Mouse (Mus musculus): ENCODE measurements around the gene Cd300ld5. TPM values are rescaled to one million over a fixed set of nuclear protein-coding genes. Genes with fewer than 3 reads are reported as not detected.
"Not testable (repeated sequence)": the region's sequence is repeated elsewhere in the genome, so short reads cannot be mapped to it uniquely, and the experiment has no call there.

Gene Cd300ld5
- polyA plus RNA-seq, 1 experiment, result 0.16 TPM

GRCm38 (mm10) chr11:115048259-115048658 lies 10.7 kb upstream of the Cd300ld5 start, which contains the start of gene Cd300ld3:
Cd300ld3 (minus strand) TSS chr11:115048409.
- H3K79me2 ChIP-seq (ENCODE audit: control insufficient read depth, insufficient read depth), result no peaks in the 10 kb centered on the region
- no peak for TF ChIP-seq FOSL1 (IDR thresholded peaks at IDR 0.05; ENCODE audit: insufficient read depth, low read length, poor library complexity, severe bottlenecking)
- TF ChIP-seq CTCF (IDR thresholded peaks at IDR 0.05; ENCODE audit: control insufficient read depth, insufficient read depth, insufficient read length), result no peak
- no peak for TF ChIP-seq CEBPB (IDR thresholded peaks at IDR 0.05; ENCODE audit: low read depth)
- TF ChIP-seq MYOD1 (IDR thresholded peaks at IDR 0.05; ENCODE audit: control insufficient read depth, insufficient read length, low read depth), result no peak
- no peak for TF ChIP-seq MAX (IDR thresholded peaks at IDR 0.05)
- TF ChIP-seq USF1 (IDR thresholded peaks at IDR 0.05; ENCODE audit: low read depth), result no peak
- no peak for TF ChIP-seq MYOG (IDR thresholded peaks at IDR 0.05; ENCODE audit: control insufficient read depth, extremely low read depth, insufficient read length)
- H3K4me3 ChIP-seq (ENCODE audit: insufficient read depth, poor library complexity, severe bottlenecking), result no peak within 1 kb of the TSS
- no peaks in the 10 kb centered on the region for H3K36me3 ChIP-seq (ENCODE audit: control insufficient read depth, insufficient read depth)
- no peaks in the 10 kb centered on the region for H3K27me3 ChIP-seq (ENCODE audit: control insufficient read depth, insufficient read depth, insufficient read length)
- no peaks in the 10 kb centered on the region for H3K79me3 ChIP-seq (ENCODE audit: low read depth)
- H3ac ChIP-seq (ENCODE audit: control insufficient read depth, insufficient read length, low read depth), result no peak within 1 kb of the TSS

GRCm38 (mm10) chr11:115026912-115027311 lies 10.7 kb downstream of the Cd300ld5 start, which contains the start of gene Cd300ld4:
Cd300ld4 (minus strand) TSS chr11:115027012.
- not testable (repeated sequence) for H3K27me3 ChIP-seq (ENCODE audit: control insufficient read depth, insufficient read depth, insufficient read length); H3ac ChIP-seq (ENCODE audit: control insufficient read depth, insufficient read length, low read depth); H3K36me3 ChIP-seq (ENCODE audit: control insufficient read depth, insufficient read depth); H3K79me3 ChIP-seq (ENCODE audit: low read depth); H3K79me2 ChIP-seq (ENCODE audit: control insufficient read depth, insufficient read depth); H3K4me3 ChIP-seq (ENCODE audit: insufficient read depth, poor library complexity, severe bottlenecking)

GRCm38 (mm10) chr11:115016093-115016492 lies 21.5 kb downstream of the Cd300ld5 start, which contains the start of gene Cd300ld2:
Cd300ld2 (minus strand) TSS chr11:115016193.
- H3K4me3 ChIP-seq (ENCODE audit: insufficient read depth, poor library complexity, severe bottlenecking); H3K36me3 ChIP-seq (ENCODE audit: control insufficient read depth, insufficient read depth); H3K27me3 ChIP-seq (ENCODE audit: control insufficient read depth, insufficient read depth, insufficient read length); H3K79me3 ChIP-seq (ENCODE audit: low read depth); H3ac ChIP-seq (ENCODE audit: control insufficient read depth, insufficient read length, low read depth); H3K79me2 ChIP-seq (ENCODE audit: control insufficient read depth, insufficient read depth): not testable (repeated sequence)

- H3K79me2 ChIP-seq (ENCODE audit: control insufficient read depth, insufficient read depth), result no peaks in the 10 kb centered on the region
- no peak overlapping the region for H3K4me3 ChIP-seq (ENCODE audit: insufficient read depth, poor library complexity, severe bottlenecking)
- peaks cover 10% of the 10 kb centered on the region for H3K27me3 ChIP-seq (ENCODE audit: control insufficient read depth, insufficient read depth, insufficient read length)
- H3K79me3 ChIP-seq (ENCODE audit: low read depth), result no peaks in the 10 kb centered on the region
- H3K36me3 ChIP-seq (ENCODE audit: control insufficient read depth, insufficient read depth), result no peaks in the 10 kb centered on the region
- TF ChIP-seq USF1 (IDR thresholded peaks at IDR 0.05; ENCODE audit: low read depth), result no peak
- H3ac ChIP-seq (ENCODE audit: control insufficient read depth, insufficient read length, low read depth), result no peak overlapping the region
Observed at GRCm38 (mm10) chr11:115004070-115004469, 33.5 kb downstream of the Cd300ld5 start.

GRCm38 (mm10) chr11:115001474-115002040 lies 36.0 kb downstream of the Cd300ld5 start, which contains the start of gene Cd300c2:
Cd300c2 (minus strand) TSS chr11:115001880.
- H3K36me3 ChIP-seq (ENCODE audit: control insufficient read depth, insufficient read depth), result no peaks in the 10 kb centered on the region
- no peaks in the 10 kb centered on the region for H3K79me2 ChIP-seq (ENCODE audit: control insufficient read depth, insufficient read depth)
- no peak within 1 kb of the TSS for H3ac ChIP-seq (ENCODE audit: control insufficient read depth, insufficient read length, low read depth)
- peaks cover 10% of the 10 kb centered on the region for H3K27me3 ChIP-seq (ENCODE audit: control insufficient read depth, insufficient read depth, insufficient read length)
- no peak within 1 kb of the TSS for H3K4me3 ChIP-seq (ENCODE audit: insufficient read depth, poor library complexity, severe bottlenecking)
- no peak for TF ChIP-seq CTCF (IDR thresholded peaks at IDR 0.05; ENCODE audit: control insufficient read depth, insufficient read depth, insufficient read length)
- TF ChIP-seq USF1 (IDR thresholded peaks at IDR 0.05; ENCODE audit: low read depth), result no peak
- TF ChIP-seq MAX (IDR thresholded peaks at IDR 0.05), result no peak
- no peak for TF ChIP-seq MYOG (IDR thresholded peaks at IDR 0.05; ENCODE audit: control insufficient read depth, extremely low read depth, insufficient read length)
- TF ChIP-seq CEBPB (IDR thresholded peaks at IDR 0.05; ENCODE audit: low read depth), result no peak
- TF ChIP-seq MYOD1 (IDR thresholded peaks at IDR 0.05; ENCODE audit: control insufficient read depth, insufficient read length, low read depth), result no peak
- no peak for TF ChIP-seq FOSL1 (IDR thresholded peaks at IDR 0.05; ENCODE audit: insufficient read depth, low read length, poor library complexity, severe bottlenecking)
- H3K79me3 ChIP-seq (ENCODE audit: low read depth), result no peaks in the 10 kb centered on the region

GRCm38 (mm10) chr11:114989793-114990192 lies 47.8 kb downstream of the Cd300ld5 start, which contains the start of gene Cd300ld:
Cd300ld (minus strand) TSS chr11:114989922.
- Histone ChIP-seq H3ac (ENCODE audit: control insufficient read depth, insufficient read length, low read depth) (no peak within 1 kb of the TSS), H3K4me3 (ENCODE audit: insufficient read depth, poor library complexity, severe bottlenecking) (no peak within 1 kb of the TSS), H3K79me2 (ENCODE audit: control insufficient read depth, insufficient read depth) (no peaks in the 10 kb centered on the region), H3K79me3 (ENCODE audit: low read depth) (no peaks in the 10 kb centered on the region), H3K27me3 (ENCODE audit: control insufficient read depth, insufficient read depth, insufficient read length) (peaks cover 14% of the 10 kb centered on the region), H3K36me3 (ENCODE audit: control insufficient read depth, insufficient read depth) (no peaks in the 10 kb centered on the region)
- no peak for TF ChIP-seq MAX (IDR thresholded peaks at IDR 0.05)
- no peak for TF ChIP-seq MYOG (IDR thresholded peaks at IDR 0.05; ENCODE audit: control insufficient read depth, extremely low read depth, insufficient read length)
- TF ChIP-seq FOSL1 (IDR thresholded peaks at IDR 0.05; ENCODE audit: insufficient read depth, low read length, poor library complexity, severe bottlenecking), result no peak
- TF ChIP-seq MYOD1 (IDR thresholded peaks at IDR 0.05; ENCODE audit: control insufficient read depth, insufficient read length, low read depth), result no peak
